Mouse (Mus musculus) activated CD4-positive, CD25-positive, alpha-beta regulatory T cell, adult 4 months (primary cell): ENCODE results near the gene Runx1. TPM values are rescaled to one million over a fixed set of nuclear protein-coding genes. Genes with fewer than 3 reads are reported as not detected.

Experiments used
- ATAC-seq: one replicate; pipeline ENCODE4 v1.8.0; 2017
- polyA plus RNA-seq, 2 experiments: library from polyadenylated mRNA; unstranded; fragments of 100-300 nt; shearing (Covaris generic); gene quantifications; one replicate each; pipeline ENCODE4 v1.2.1; 2017

The Runx1 gene
- polyA plus RNA-seq, 2 experiments from 2014 or later, result 30.7 to 37.2 TPM

DNA sequence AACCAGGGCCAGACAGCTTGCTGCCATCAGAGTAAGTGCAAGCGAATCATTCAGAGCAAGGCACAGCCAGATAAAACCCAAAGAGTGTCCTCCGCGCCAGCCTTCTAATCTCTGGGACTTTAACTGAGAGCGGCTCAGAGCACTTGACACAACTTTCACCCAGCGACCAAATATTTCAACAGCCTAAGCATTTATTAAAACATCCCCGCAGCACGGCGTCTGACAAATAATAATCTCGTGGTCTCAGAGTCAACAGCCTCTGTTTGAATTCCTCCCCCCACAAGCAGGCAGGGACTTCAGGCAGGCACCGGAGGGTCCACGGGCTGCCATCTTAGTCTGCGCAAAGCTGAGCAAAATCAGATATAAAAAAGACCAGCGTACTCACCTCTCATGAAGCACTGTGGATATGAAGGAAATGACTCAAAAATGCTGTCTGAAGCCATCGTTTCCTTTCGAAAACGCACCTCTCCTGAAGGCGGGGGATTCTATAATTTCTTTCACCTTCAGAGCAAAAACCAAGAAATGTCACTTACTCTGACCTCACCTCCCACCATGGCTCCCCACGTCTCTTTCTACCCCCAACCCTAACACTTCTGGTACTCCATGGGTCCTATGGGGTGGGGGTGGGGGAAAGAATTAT, 625 bp downstream of the Runx1 start:
- peak; percentile 21 for ATAC-seq

DNA sequence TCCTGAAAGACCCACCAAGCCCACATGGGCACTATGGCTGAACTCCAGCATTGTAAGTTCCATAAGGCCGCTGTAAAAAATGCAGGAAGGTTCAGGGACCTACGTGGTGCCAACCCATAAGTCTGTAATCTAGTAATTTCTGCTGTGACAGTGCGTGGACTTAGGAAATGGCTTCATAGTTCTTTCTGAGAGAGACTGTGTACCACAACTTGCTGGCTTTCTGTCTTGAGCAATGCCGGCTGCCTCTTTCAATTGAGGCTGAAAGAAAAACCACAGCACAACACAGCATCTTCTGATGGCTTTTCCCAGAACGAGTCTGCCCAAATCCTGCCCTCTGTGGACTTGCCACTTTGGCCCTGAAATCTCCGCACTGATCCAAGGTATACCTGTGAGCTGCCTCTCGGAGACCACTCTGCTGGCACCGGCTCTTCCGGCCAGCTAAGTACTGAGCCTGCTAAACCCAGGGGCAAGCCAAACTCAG, 1.2 kb downstream of the Runx1 start:
- ATAC-seq, result no peak

GRCm38 (mm10) chr16:92824003-92824722, 1.8 kb downstream of the Runx1 start:
- ATAC-seq, result no peak

GRCm38 (mm10) chr16:92823381-92823862, 2.5 kb downstream of the Runx1 start:
- no peak for ATAC-seq

- ATAC-seq, result no peak
These were observed 3.3 kb downstream of the Runx1 start for GRCm38 (mm10) chr16:92822676-92823075.

- peak; percentile 11 for ATAC-seq
These were observed 3.9 kb downstream of the Runx1 start for GRCm38 (mm10) chr16:92821938-92822629.

- ATAC-seq, result no peak
These were observed 4.4 kb downstream of the Runx1 start for GRCm38 (mm10) chr16:92821596-92821937.

DNA sequence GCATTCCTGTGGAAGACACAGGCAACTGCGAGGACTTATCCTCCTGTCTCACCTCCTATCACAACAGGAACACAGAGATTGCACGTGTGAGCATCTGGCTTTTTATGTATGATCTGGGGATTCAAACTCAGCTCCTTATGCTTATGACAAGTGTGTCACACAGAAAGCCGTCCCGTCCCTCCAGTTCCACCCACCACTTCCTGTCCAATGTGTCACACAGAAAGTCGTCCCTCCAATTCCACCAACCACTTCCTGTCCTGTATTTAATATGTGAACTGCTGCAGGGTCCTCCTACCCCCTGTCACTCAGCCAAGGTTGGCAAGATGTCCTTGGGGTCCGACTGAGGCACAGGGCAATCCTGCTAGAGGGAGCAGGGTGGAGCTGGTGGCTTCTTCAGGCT, 5.5 kb downstream of the Runx1 start:
- ATAC-seq, result no peak

- ATAC-seq, result peak; percentile 75
These were observed 7.3 kb downstream of the Runx1 start for GRCm38 (mm10) chr16:92818480-92819269.

- ATAC-seq, result no peak
These were observed 9.9 kb downstream of the Runx1 start for GRCm38 (mm10) chr16:92816092-92816491.

GRCm38 (mm10) chr16:92815195-92815527, 10.8 kb downstream of the Runx1 start:
- peak; percentile 6 for ATAC-seq

DNA sequence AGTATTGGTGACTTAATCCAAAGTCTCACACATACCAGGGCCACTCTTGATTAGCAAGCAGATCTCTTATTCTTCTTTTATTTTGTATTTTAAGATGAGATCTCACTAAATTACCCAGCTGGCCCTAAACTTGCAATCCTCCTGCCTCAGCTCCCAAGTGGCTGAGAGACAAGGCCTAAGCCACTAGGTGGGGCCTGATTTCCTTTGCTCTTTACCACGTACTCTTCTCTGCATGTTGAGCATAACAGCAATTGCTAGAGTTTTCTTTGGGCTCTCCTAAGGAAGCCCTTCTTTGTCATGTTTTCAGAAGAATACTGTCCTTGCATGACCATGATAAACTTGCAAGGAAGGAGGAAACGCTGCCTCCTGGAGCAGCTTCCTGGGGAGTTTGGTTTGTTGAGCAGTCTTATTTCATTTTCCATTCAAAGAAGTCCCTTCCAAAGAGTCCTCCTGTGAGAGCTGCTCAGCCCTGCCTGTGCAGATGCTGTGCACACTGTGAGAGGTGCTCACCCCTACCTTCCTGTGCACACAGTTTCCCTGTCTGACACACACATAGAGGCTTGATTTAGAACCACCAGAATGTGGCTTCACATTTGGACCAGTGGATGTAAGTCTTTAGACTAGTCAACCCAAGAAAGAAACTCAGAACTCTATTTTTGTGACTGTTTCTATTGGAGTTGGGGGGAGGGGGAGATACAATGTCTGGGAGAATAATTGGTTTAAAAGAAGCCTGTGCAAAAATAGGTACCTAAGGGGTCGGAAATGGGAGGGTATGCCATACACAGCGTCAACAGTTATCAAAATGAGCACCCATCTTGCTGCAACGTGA, 11.4 kb downstream of the Runx1 start:
- ATAC-seq, result peak; percentile 24

DNA sequence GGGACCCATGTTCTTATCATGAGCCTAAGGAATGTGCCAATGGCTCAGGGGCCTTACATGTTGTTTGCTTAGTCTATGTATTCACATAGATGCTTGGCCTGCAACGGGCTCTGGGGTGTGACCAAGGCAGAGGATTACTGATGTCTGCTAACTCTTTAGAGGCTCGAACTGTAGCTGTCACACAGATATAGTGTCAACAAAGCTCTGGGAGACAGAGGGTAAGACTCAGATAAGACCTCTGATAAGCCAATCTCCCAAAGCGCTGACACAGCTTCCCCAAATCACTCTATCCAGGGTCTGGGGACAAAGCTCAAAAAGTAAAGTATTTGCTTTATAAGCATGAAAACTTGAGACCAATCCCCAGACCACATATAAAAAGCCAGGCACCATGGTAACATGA, 13.5 kb downstream of the Runx1 start:
- no peak for ATAC-seq

GRCm38 (mm10) chr16:92810568-92811240, 15.2 kb downstream of the Runx1 start:
- ATAC-seq, result no peak

- ATAC-seq, result no peak
These were observed 18.2 kb downstream of the Runx1 start for GRCm38 (mm10) chr16:92807772-92808171.

DNA sequence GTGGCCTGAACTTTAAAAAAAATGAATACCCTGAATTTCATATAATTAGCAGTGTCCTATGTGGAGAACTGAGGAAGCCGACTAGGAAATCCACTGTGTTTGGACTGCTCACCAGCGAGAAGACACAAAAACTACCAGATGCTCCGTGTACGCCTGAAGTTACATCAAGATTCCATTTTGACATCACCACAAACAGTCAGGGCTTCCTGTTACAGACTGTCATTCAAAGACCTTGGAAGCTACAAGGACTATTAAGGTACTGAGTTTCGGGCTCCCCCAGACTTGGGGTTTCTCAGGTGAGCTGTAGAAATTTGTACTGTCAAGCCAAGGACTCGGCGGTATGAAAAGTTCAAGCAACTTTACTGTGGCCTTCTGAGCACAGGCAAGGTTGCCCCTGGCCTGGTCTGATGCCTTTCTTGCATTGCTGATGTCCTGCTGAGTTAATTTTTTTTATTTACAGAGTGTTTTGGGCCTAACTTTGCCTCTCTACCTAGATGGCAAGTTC, 22.8 kb downstream of the Runx1 start:
- ATAC-seq, result peak; percentile 25

DNA sequence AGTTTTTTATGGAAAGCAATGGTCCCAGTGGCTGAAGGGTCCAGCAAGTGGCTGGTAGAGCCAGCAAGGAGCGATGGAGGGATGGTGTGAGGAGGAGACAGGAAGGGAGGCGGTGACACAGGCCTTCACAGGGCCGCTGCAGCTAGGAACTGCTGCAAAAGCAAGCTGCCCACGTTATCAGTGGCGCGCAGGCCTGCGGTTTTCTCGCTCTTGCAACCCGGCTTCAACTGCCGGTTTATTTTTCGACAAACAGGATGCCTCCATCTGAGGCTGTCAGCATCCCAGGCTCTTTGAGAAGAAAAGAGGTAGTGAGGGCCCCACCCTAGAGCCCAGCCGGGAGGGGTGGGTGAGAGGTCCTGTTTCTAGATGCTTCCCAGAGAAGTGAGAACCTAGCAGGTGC, 24.4 kb downstream of the Runx1 start:
- ATAC-seq, result peak; percentile 82

GRCm38 (mm10) chr16:92800845-92801244, 25.1 kb downstream of the Runx1 start:
- ATAC-seq, result no peak

DNA sequence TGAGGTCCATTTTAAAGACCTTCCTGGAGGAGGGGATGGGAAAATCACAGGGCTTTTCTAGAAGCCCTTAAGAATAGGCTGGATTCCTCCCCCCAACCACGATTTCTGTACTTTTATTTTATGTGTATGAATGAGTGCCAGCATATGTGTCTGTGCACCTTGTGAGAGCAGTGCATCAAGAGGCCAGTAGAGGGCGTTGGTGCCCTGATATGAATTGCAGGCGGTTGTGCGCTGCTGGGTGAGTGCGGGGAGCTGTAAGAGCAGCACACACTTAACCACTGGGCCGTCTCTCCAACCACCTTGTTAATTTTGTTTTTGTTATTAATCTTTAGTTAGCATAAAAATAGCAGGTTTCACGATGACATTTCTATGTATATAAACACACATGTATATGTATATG, 26.0 kb downstream of the Runx1 start:
- no peak for ATAC-seq

- ATAC-seq, result no peak
These were observed 31.8 kb downstream of the Runx1 start for GRCm38 (mm10) chr16:92794197-92794596.

DNA sequence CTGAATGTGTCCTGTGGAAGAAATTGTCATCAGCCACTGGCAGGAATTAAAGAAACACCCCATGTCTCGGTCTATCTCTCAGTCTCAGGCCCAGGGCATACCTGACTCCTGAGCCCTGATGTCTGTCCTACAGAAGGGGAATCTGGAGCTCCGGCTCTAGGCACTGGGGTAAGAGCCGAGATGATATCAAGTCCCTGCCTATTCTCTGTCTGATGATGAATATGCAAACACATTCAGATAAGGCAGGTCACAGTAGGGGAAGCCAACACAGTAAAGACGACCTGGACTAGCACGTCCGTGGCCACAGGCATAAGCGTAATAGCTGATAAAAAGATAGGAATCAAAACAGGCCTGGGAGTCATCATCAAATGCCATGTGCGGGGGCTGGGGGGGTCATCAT, 32.2 kb downstream of the Runx1 start:
- no peak for ATAC-seq
